Mouse (Mus musculus) bone marrow macrophage, adult 2 months (primary cell): ENCODE measurements around the gene Dhx33.

Experiments used
- CTCF ChIP-seq: IDR thresholded peaks from 2 replicates; pipeline ENCODE4 v1.5.1; 2012; ENCODE audit warnings: low read depth, mild to moderate bottlenecking, low read length, moderate library complexity
- POLR2A ChIP-seq: IDR thresholded peaks from 2 replicates; pipeline ENCODE4 v1.6.1; 2012; ENCODE audit warnings: mild to moderate bottlenecking, low read depth, low read length, borderline replicate concordance

- no peak for TF ChIP-seq POLR2A
- no peak for TF ChIP-seq CTCF
Observed at GRCm38 (mm10) chr11:70960786-70961554, 43.3 kb downstream of the Dhx33 start.
